In the genomic region with DNA sequence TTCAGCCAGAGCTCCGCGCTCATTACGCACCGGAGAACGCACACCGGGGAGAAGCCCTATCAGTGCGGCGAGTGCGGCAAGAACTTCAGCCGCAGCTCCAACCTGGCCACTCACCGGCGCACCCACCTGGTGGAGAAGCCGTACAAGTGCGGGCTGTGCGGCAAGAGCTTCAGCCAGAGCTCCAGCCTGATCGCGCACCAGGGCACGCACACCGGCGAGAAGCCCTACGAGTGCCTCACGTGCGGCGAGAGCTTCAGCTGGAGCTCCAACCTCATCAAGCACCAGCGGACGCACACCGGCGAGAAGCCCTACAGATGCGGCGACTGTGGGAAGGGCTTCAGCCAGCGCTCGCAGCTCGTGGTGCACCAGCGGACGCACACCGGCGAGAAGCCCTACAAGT, we compare ENCODE assay signal across 14 mouse cellular contexts. TPM values are rescaled to one million over a fixed set of nuclear protein-coding genes. Genes with fewer than 3 reads are reported as not detected.
DNase-seq lines count a peak whose midpoint lies in the region; ATAC-seq and TF ChIP-seq lines count a peak whose summit lies in the region.
"Had no signal": no experiment of that assay in that cellular context is flagged by ENCODE, and none has a peak within 500 bp of the region (broad histone marks: within the 10 kb centered on the region; RNA-seq: fewer than 3 reads in every experiment).

No protein-coding gene starts in this region.

- no peak for DNase-seq in kidney, postnatal 0 days (ENCODE audit: low spot score)
- no peak for DNase-seq in kidney, postnatal 36 days
- DNase-seq in midbrain, postnatal 0 days (ENCODE audit: low spot score), result no peak
- no peak for DNase-seq in midbrain, embryonic 11.5 days (ENCODE audit: low spot score, missing footprints)
- DNase-seq in ES-E14 (ENCODE audit: low read depth, low spot score), result no peak
- DNase-seq in embryonic facial prominence, embryonic 10.5 days (ENCODE audit: low spot score), result peak; percentile 40
- no peak for DNase-seq in cerebellum, adult 9-11 months
- DNase-seq: cerebellum, adult 11 months; cerebellum, postnatal 36 days; gastrocnemius, postnatal 36 days; right cerebral cortex, adult 18-20 months had no signal

- H3K4me3 ChIP-seq in kidney, postnatal 0 days (replicated peaks; ENCODE audit: low read depth, low read length), result no peak overlapping the region
- no peak overlapping the region for H3K4me3 ChIP-seq in midbrain, postnatal 0 days (ENCODE audit: low read depth, low read length)
- H3K4me3 ChIP-seq in midbrain, embryonic 11.5 days (ENCODE audit: low read depth, low read length), result no peak overlapping the region
- peak overlapping the region; percentile 62 to 64 for H3K4me3 ChIP-seq in ES-E14 (ENCODE audit: insufficient read depth in 1 of 2, low read depth in 1 of 2, low read length in 2 of 2, poor library complexity in 1 of 2, severe bottlenecking in 1 of 2)
- no peak overlapping the region for H3K4me3 ChIP-seq in embryonic facial prominence, embryonic 10.5 days
- H3K4me3 ChIP-seq: embryonic facial prominence, embryonic 13.5 days; midbrain, embryonic 10.5 days had no signal

- 58% methylated on average over 37 of the region's 37 CpGs for WGBS in kidney, postnatal 0 days
- WGBS in midbrain, postnatal 0 days, result 38% methylated on average over 37 of the region's 37 CpGs
- WGBS in midbrain, embryonic 11.5 days, result 23% methylated on average over 37 of the region's 37 CpGs
- 29% methylated on average over 37 of the region's 37 CpGs for WGBS in embryonic facial prominence, embryonic 10.5 days

- TF ChIP-seq CTCF in kidney, postnatal 0 days (IDR thresholded peaks at IDR 0.05; ENCODE audit: low read depth), result peak; percentile 23; the same call in 1 of the 2 replicates
- peak; percentile 37 for TF ChIP-seq CTCF in midbrain, postnatal 0 days (IDR thresholded peaks at IDR 0.05)

- no peaks in the 10 kb centered on the region for H3K4me1 ChIP-seq in kidney, postnatal 0 days (replicated peaks; ENCODE audit: insufficient read depth, low read length)
- no peaks in the 10 kb centered on the region for H3K4me1 ChIP-seq in midbrain, postnatal 0 days (ENCODE audit: insufficient read depth, low read length)
- no peaks in the 10 kb centered on the region for H3K4me1 ChIP-seq in midbrain, embryonic 11.5 days (ENCODE audit: control insufficient read depth, insufficient read depth, low read length)
- H3K4me1 ChIP-seq in ES-E14 (ENCODE audit: control insufficient read depth in 2 of 2, insufficient read depth in 2 of 2, low read length in 2 of 2, poor library complexity in 1 of 2), result peaks cover 0 to 2% of the 10 kb centered on the region in 2 experiments; a peak in 2 of 4 replicates
- H3K4me1 ChIP-seq in embryonic facial prominence, embryonic 10.5 days, result no peaks in the 10 kb centered on the region

- no peak overlapping the region for H3K27ac ChIP-seq in kidney, postnatal 0 days
- H3K27ac ChIP-seq in midbrain, postnatal 0 days (ENCODE audit: low read depth, low read length), result no peak overlapping the region
- H3K27ac ChIP-seq in midbrain, embryonic 11.5 days (ENCODE audit: low read depth, low read length), result no peak overlapping the region
- H3K27ac ChIP-seq in ES-E14 (ENCODE audit: insufficient read depth, low read depth, low read length, poor library complexity, severe bottlenecking), result no peak overlapping the region
- no peak overlapping the region for H3K27ac ChIP-seq in embryonic facial prominence, embryonic 10.5 days (replicated peaks)
- H3K27ac ChIP-seq: embryonic facial prominence, embryonic 13.5 days; midbrain, embryonic 10.5 days had no signal

- no peak for ATAC-seq in kidney, postnatal 0 days (replicated peaks; ENCODE audit: low FRiP score, low read depth)
- no peak for ATAC-seq in midbrain, postnatal 0 days (ENCODE audit: low FRiP score)
- ATAC-seq in midbrain, embryonic 11.5 days (ENCODE audit: low FRiP score), result no peak

- no peaks in the 10 kb centered on the region for H3K27me3 ChIP-seq in kidney, postnatal 0 days (ENCODE audit: insufficient read depth, low read length)
- H3K27me3 ChIP-seq in midbrain, postnatal 0 days (ENCODE audit: insufficient read depth, low read length), result no peaks in the 10 kb centered on the region
- peaks cover 22% of the 10 kb centered on the region for H3K27me3 ChIP-seq in midbrain, embryonic 11.5 days (ENCODE audit: control insufficient read depth, insufficient read depth, low read length)
- peaks cover 43% of the 10 kb centered on the region for H3K27me3 ChIP-seq in embryonic facial prominence, embryonic 10.5 days (replicated peaks; ENCODE audit: low read depth, poor library complexity, severe bottlenecking)
- H3K27me3 ChIP-seq: embryonic facial prominence, embryonic 13.5 days had no signal

- H3K36me3 ChIP-seq in kidney, postnatal 0 days (ENCODE audit: insufficient read depth, low read length), result peaks cover 39% of the 10 kb centered on the region
- H3K36me3 ChIP-seq in midbrain, postnatal 0 days (ENCODE audit: insufficient read depth, low read length), result peaks cover 30% of the 10 kb centered on the region
- H3K36me3 ChIP-seq in midbrain, embryonic 11.5 days (ENCODE audit: control insufficient read depth, insufficient read depth, low read length), result peaks cover 19% of the 10 kb centered on the region
- H3K36me3 ChIP-seq in ES-E14 (ENCODE audit: control insufficient read depth, insufficient read depth, low read length, poor library complexity, severe bottlenecking), result no peaks in the 10 kb centered on the region
- peaks cover 77% of the 10 kb centered on the region for H3K36me3 ChIP-seq in embryonic facial prominence, embryonic 10.5 days (replicated peaks)

- in situ Hi-C loops in ES-E14 (cut with MboI; ENCODE audit: low sequenced_read_pairs in 2 of 2, unreplicated experiment in 2 of 2), result no loop called here

- no peak overlapping the region for H3K4me2 ChIP-seq in kidney, postnatal 0 days (ENCODE audit: low read length)
- no peak overlapping the region for H3K4me2 ChIP-seq in midbrain, postnatal 0 days (ENCODE audit: low read depth, low read length, poor library complexity, severe bottlenecking)
- H3K4me2 ChIP-seq in midbrain, embryonic 11.5 days, result no peak overlapping the region
- H3K4me2 ChIP-seq: embryonic facial prominence, embryonic 13.5 days; heart, embryonic 11.5 days had no signal

- no peak overlapping the region for H3K9ac ChIP-seq in kidney, postnatal 0 days (ENCODE audit: low read depth, low read length)
- H3K9ac ChIP-seq in midbrain, postnatal 0 days (replicated peaks; ENCODE audit: low read length, poor library complexity, severe bottlenecking), result no peak overlapping the region
- H3K9ac ChIP-seq in midbrain, embryonic 11.5 days (ENCODE audit: low read length), result no peak overlapping the region
- peak overlapping the region; percentile 34 for H3K9ac ChIP-seq in ES-E14 (ENCODE audit: insufficient read depth, low read depth, low read length, poor library complexity, severe bottlenecking)
- H3K9ac ChIP-seq: embryonic facial prominence, embryonic 13.5 days had no signal

- H3K9me3 ChIP-seq in kidney, postnatal 0 days (replicated peaks; ENCODE audit: low read length), result no peaks in the 10 kb centered on the region
- no peaks in the 10 kb centered on the region for H3K9me3 ChIP-seq in midbrain, postnatal 0 days (ENCODE audit: low read length)
- H3K9me3 ChIP-seq in midbrain, embryonic 11.5 days (ENCODE audit: control insufficient read depth, low read length), result no peaks in the 10 kb centered on the region
- no peaks in the 10 kb centered on the region for H3K9me3 ChIP-seq in ES-E14 (ENCODE audit: control insufficient read depth, insufficient read depth, low read depth, low read length)
- no peaks in the 10 kb centered on the region for H3K9me3 ChIP-seq in embryonic facial prominence, embryonic 10.5 days
- H3K9me3 ChIP-seq: embryonic facial prominence, embryonic 13.5 days; midbrain, embryonic 10.5 days had no signal

TF ChIP-seq in ES-E14, 5 proteins besides CTCF, POLR2A, EP300 and RAD21 (continues in another document):
- TF ChIP-seq ZC3H11A (IDR thresholded peaks at IDR 0.05; ENCODE audit: borderline replicate concordance, low read depth, low read length), result no peak
- TF ChIP-seq HCFC1 (IDR thresholded peaks at IDR 0.05; ENCODE audit: borderline replicate concordance, insufficient read depth, low read length), result no peak
- no peak for TF ChIP-seq CHD2 (IDR thresholded peaks at IDR 0.05; ENCODE audit: low read depth, low read length)
- no peak for TF ChIP-seq MAFK (IDR thresholded peaks at IDR 0.05; ENCODE audit: insufficient read depth, low read depth, low read length)

RNA-seq across cellular contexts. Expression of a gene that starts 15.0 kb away (rescaled TPM):
- polyA plus RNA-seq in kidney, postnatal 0 days (2015; fragmentation: Nextera tagmentation; extraction: Ambion mirVana), result 2.7 TPM in 2 replicates
- 18.2 and 22.4 TPM in 2 replicates for total RNA-seq in midbrain, postnatal 0 days (2014; rRNA removed)
- 2.7 TPM in 2 replicates for polyA plus RNA-seq in midbrain, postnatal 0 days (2015; fragmentation: Nextera tagmentation; extraction: Ambion mirVana)
- polyA plus RNA-seq in midbrain, embryonic 11.5 days (2014; fragmentation: Nextera tagmentation; extraction: Ambion mirVana), result 3.8 and 5.0 TPM in 2 replicates
- 2.3 and 2.4 TPM in 2 replicates for total RNA-seq in ES-E14 (2012; rRNA removed)
- polyA plus RNA-seq in embryonic facial prominence, embryonic 10.5 days (2016; fragmentation: Nextera tagmentation; extraction: Ambion mirVana), result 3.0 and 3.5 TPM in 2 replicates

RNA-seq across cellular contexts. Expression of a gene that starts 25.3 kb away (rescaled TPM):
- 29.8 and 32.9 TPM in 2 replicates for polyA plus RNA-seq in kidney, postnatal 0 days (2015; fragmentation: Nextera tagmentation; extraction: Ambion mirVana)
- 33.2 and 58.1 TPM in 2 replicates for total RNA-seq in midbrain, postnatal 0 days (2014; rRNA removed)
- 34.7 and 35.0 TPM in 2 replicates for polyA plus RNA-seq in midbrain, postnatal 0 days (2015; fragmentation: Nextera tagmentation; extraction: Ambion mirVana)
- 36.1 and 41.2 TPM in 2 replicates for polyA plus RNA-seq in midbrain, embryonic 11.5 days (2014; fragmentation: Nextera tagmentation; extraction: Ambion mirVana)
- total RNA-seq in ES-E14 (2012; rRNA removed), result 38.2 and 41.5 TPM in 2 replicates
- polyA plus RNA-seq in embryonic facial prominence, embryonic 10.5 days (2016; fragmentation: Nextera tagmentation; extraction: Ambion mirVana), result 49.1 and 52.0 TPM in 2 replicates

RNA-seq across cellular contexts. Expression of a gene that starts 29.1 kb away (rescaled TPM):
- polyA plus RNA-seq in kidney, postnatal 0 days (2015; fragmentation: Nextera tagmentation; extraction: Ambion mirVana), result 9.3 and 10.5 TPM in 2 replicates
- total RNA-seq in midbrain, postnatal 0 days (2014; rRNA removed), result 13.0 and 14.3 TPM in 2 replicates
- 9.4 and 10.1 TPM in 2 replicates for polyA plus RNA-seq in midbrain, postnatal 0 days (2015; fragmentation: Nextera tagmentation; extraction: Ambion mirVana)
- 6.9 and 7.9 TPM in 2 replicates for polyA plus RNA-seq in midbrain, embryonic 11.5 days (2014; fragmentation: Nextera tagmentation; extraction: Ambion mirVana)
- total RNA-seq in ES-E14 (2012; rRNA removed), result 17.4 and 23.2 TPM in 2 replicates
- 7.0 and 7.4 TPM in 2 replicates for polyA plus RNA-seq in embryonic facial prominence, embryonic 10.5 days (2016; fragmentation: Nextera tagmentation; extraction: Ambion mirVana)

RNA-seq across cellular contexts. Expression of a gene that starts 50.0 kb away (rescaled TPM):
- polyA plus RNA-seq in kidney, postnatal 0 days (2015; fragmentation: Nextera tagmentation; extraction: Ambion mirVana), result 77.0 and 83.7 TPM in 2 replicates
- total RNA-seq in midbrain, postnatal 0 days (2014; rRNA removed), result 20.6 and 31.0 TPM in 2 replicates
- polyA plus RNA-seq in midbrain, postnatal 0 days (2015; fragmentation: Nextera tagmentation; extraction: Ambion mirVana), result 11.3 and 12.3 TPM in 2 replicates
- polyA plus RNA-seq in midbrain, embryonic 11.5 days (2014; fragmentation: Nextera tagmentation; extraction: Ambion mirVana), result 23.5 and 24.8 TPM in 2 replicates
- 135 and 170 TPM in 2 replicates for total RNA-seq in ES-E14 (2012; rRNA removed)
- 29.2 and 29.3 TPM in 2 replicates for polyA plus RNA-seq in embryonic facial prominence, embryonic 10.5 days (2016; fragmentation: Nextera tagmentation; extraction: Ambion mirVana)

Comparison
In these comparisons a context has a peak if more than half of its experiments do, and no peak if none do; other contexts are left out.
1. H3K4me3 ChIP-seq: peak in ES-E14 (2 of 2); none in kidney, postnatal 0 days (single experiment), midbrain, postnatal 0 days (single experiment), midbrain, embryonic 11.5 days (single experiment) and embryonic facial prominence, embryonic 10.5 days (single experiment).